Mouse (Mus musculus) lung, postnatal 0 days (tissue): ENCODE results near the gene Marveld2.

Experiments used
- CTCF ChIP-seq: IDR thresholded peaks from 2 replicates; pipeline ENCODE4 v1.5.1; 2016; ENCODE audit warnings: antibody characterized with exemption, mild to moderate bottlenecking
- EP300 ChIP-seq: IDR thresholded peaks from 2 replicates; pipeline ENCODE4 v1.6.1; 2016; ENCODE audit warnings: antibody characterized with exemption, mild to moderate bottlenecking, control low read depth

DNA sequence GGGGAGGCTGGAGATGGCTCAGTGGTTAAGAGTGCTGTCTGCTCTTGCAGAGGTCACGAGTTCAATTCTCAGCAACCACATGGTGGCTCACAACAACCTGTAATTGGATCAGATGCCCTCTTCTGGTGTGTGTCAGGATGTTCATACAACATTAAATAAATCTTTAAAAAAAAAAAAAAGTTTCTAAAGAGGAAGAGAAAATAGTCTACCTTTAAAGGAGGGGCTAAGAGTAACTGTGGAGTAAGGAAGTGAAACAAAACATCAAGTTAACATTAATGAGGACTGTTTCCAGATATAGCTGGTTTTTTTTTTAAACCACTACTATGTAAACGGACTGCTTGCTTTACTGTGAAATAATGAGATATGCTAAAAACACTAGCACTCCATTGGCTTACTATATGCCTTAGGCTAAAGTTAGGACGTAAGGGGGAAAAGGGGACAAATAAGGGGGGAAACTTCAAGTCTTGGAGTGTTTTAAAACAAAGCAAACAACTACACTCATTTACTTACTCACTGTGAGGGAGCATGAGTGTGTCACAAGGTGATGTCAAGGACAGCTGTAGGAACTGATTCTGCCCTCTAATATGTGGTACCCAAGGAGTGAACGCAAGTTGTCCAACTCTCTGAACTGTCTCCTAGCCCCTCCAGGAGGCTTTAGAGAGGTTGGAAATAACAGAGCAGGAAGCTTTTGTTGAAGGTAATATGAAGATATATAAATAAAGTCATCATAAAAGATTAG lies 25.9 kb upstream of the Marveld2 start:
- TF ChIP-seq CTCF (no peak), EP300 (no peak)
